Mouse (Mus musculus) liver, embryonic 16.5 days (tissue): Measurements from ENCODE around the gene Clec2d. TPM values are rescaled to one million over a fixed set of nuclear protein-coding genes. Genes with fewer than 3 reads are reported as not detected.

ENCODE experiments used
- ATAC-seq: fragments of 200-750 bp; cut with Nextera tagmentation; 2 replicates; pipeline ENCODE4 v1.8.0; 2017; ENCODE audit warnings: low read depth, mild to moderate bottlenecking, moderate number of reproducible peaks, moderate library complexity
- H3K27ac ChIP-seq: fragments of 300-500 bp; sonication (generic); 2 replicates; pipeline ENCODE4 v1.5.1; 2014; ENCODE audit warnings: mild to moderate bottlenecking, low read length
- H3K27me3 ChIP-seq: fragments of 300-500 bp; sonication (generic); 2 replicates; pipeline ENCODE4 v1.6.1; 2014; ENCODE audit warnings: low read depth, low read length, mixed read lengths; ENCODE audit not compliant: control insufficient read depth, insufficient read depth
- H3K36me3 ChIP-seq: fragments of 300-500 bp; sonication (generic); 2 replicates; pipeline ENCODE4 v1.6.1; 2014; ENCODE audit warnings: mild to moderate bottlenecking; ENCODE audit not compliant: control insufficient read depth, insufficient read depth
- H3K4me1 ChIP-seq: fragments of 300-500 bp; sonication (generic); 2 replicates; pipeline ENCODE4 v1.6.1; 2014; ENCODE audit warnings: low read depth, low read length, mixed read lengths; ENCODE audit not compliant: control insufficient read depth
- H3K4me2 ChIP-seq: fragments of 300-500 bp; sonication (generic); 2 replicates; pipeline ENCODE4 v1.6.1; 2014; ENCODE audit warnings: low read depth, low read length, mixed read lengths
- H3K4me3 ChIP-seq: fragments of 300-500 bp; sonication (generic); 2 replicates; pipeline ENCODE4 v1.5.1; 2014; ENCODE audit warnings: low read depth, mild to moderate bottlenecking, low read length
- H3K9ac ChIP-seq: fragments of 300-500 bp; sonication (generic); 2 replicates; pipeline ENCODE4 v1.6.1; 2014; ENCODE audit warnings: low read depth, low read length
- H3K9me3 ChIP-seq: fragments of 300-500 bp; sonication (generic); replicated peaks from 2 replicates; pipeline ENCODE4 v1.6.1; 2016; ENCODE audit warnings: low read length; ENCODE audit not compliant: control insufficient read depth
- WGBS: fragments of 180-500 bp; shearing (Covaris S2); extraction: QIAGEN DNeasy Blood & Tissue Kit; methylation state at CpG from one replicate; pipeline ENCODE4 v1.1.7; 2014; ENCODE audit not compliant: insufficient replicate concordance; 5-methylcytosine and 5-hydroxymethylcytosine counted together
- polyA plus RNA-seq: library from polyadenylated mRNA; unstranded; fragments of >200 nt; fragmentation: Nextera tagmentation; extraction: Ambion mirVana; gene quantifications from 2 replicates; pipeline ENCODE4 v1.2.1, GENCODE M21; 2015

Gene Clec2d
- polyA plus RNA-seq, 1 experiment from 2014 or later = 0.70 TPM

DNA sequence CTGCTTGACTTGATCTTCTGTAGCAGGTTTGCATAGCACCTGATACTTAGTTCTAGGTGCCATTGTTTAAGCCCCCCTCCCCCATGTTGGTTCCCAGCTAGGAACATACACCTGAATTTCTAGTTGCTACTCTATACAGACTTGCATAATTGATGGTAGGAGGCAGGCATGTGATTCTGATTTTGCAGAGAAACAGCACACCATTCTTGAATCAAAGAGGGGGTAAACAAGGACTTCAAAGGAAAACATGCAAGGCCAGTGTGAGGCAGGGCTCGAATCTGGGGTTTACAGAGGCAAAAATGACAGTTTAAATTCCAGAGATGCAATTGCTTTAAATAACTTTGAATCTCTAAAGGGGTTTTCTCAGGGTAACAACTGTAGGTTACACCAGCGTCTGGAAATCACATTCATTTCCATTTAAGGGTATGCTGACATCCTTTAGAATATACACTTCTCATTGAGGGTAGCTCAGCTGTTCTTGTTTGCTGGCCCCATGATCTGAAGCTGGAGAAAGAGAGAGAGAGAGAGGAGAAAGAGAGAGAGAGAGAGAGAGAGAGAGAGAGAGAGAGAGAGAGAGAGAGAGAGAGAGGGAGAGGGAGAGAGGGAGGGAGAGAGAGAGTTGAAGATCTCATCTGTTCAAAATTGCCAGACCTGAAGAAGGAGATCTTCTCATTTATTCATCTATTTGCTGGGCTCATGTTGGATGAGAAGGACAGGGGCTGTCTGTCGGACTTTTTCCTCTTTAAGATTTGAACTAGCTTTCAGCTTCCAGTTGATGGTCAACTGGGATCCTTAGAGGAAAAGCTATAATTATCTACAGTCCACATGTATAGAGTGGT lies 48.7 kb downstream of the Clec2d start:
- H3K9ac ChIP-seq = no peak overlapping the region
- 26% methylated on average over 3 of the region's 3 CpGs for WGBS
- H3K9me3 ChIP-seq = no peaks in the 10 kb centered on the region
- no peaks in the 10 kb centered on the region for H3K27me3 ChIP-seq
- peaks cover 34% of the 10 kb centered on the region for H3K4me1 ChIP-seq
- ATAC-seq = no peak
- H3K4me2 ChIP-seq = no peak overlapping the region
- peak overlapping the region; percentile 76 for H3K27ac ChIP-seq
- no peak overlapping the region for H3K4me3 ChIP-seq
- H3K36me3 ChIP-seq = no peaks in the 10 kb centered on the region

DNA sequence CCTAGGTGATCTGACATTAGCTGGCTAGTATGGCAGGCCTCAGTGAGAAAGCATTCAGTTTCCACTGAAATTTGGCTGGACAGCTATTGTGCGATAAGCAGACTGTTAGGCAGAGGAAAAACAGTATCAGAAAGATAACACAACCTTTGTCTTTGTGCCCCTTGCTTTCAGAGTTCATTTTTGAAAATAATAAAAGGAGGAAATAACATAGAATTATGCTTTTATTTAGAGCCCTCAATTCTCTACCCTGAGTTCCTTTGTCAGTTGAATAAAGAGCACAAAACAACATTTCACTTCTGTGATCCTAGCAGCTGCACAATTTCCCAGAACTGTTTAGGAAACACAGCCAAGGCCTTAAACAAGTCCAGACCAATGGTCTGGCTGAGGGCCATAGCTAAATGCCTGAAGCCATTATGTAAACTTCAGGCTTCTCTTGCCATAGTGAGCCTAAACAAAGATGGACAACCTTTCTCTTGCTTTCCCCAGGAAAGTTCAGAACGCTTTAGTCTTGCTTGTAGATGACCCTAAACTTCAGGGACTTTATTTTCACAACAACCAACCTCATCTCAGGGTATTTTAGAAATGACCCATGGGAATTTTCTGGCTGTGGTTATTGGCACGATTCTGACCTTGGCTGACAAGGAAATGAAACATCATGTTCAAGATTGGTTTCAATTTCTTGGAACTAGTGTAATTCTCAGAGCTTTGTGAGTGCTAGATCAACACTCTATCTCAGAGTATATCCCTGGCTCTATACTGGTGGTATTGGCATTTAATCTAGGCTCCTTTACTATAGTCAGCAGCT lies 49.6 kb downstream of the Clec2d start:
- peaks cover 40% of the 10 kb centered on the region for H3K4me1 ChIP-seq
- H3K27me3 ChIP-seq = no peaks in the 10 kb centered on the region
- H3K4me3 ChIP-seq = no peak overlapping the region
- H3K9ac ChIP-seq = no peak overlapping the region
- H3K9me3 ChIP-seq = no peaks in the 10 kb centered on the region
- ATAC-seq = peak; percentile 72
- WGBS = 25% methylated on average over 3 of the region's 3 CpGs
- H3K36me3 ChIP-seq = no peaks in the 10 kb centered on the region
- H3K27ac ChIP-seq = peak overlapping the region; percentile 76
- H3K4me2 ChIP-seq = no peak overlapping the region

DNA sequence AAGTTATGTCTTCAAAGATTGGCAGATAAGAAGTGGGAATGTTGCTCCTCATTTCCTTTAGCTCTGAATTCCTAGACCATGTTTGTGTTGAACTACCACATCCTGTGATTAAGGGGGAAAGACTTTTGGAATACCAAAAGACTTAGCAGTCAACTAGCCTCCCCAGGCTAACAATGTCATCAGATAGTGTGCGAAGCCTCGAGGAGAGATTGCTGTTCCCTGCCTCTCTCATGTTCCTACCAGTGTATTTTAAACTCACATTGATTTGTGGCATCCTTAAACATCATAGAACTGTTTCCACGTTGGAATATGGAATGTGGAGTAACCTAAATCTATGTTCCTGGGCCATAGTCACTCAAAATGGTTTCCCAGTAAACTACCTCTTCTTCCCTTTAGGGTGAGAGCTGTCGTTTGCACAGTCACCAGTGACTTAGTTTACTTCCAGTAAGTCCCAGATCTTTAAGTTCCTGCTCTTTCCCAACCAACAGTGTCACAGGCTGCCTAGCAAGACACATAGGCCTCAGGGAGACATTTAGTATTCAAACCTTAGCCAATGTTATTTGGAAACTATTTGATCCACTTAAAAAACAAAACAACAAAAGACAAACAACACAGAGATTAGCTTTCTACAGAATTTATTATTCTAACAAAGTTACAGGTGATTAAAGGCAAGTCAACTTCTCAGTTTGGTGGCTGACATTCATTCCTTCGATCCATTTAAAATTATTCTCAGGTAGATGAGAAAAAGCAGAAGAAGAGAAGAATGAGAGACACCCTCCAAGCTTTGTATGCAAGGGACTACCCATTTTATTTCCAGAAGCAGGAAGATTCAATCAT lies 51.8 kb downstream of the Clec2d start:
- no peak for ATAC-seq
- H3K9ac ChIP-seq = peak overlapping the region; percentile 25; the same call in 1 of the 2 replicates
- H3K27me3 ChIP-seq = no peaks in the 10 kb centered on the region
- H3K4me1 ChIP-seq = peaks cover 58% of the 10 kb centered on the region
- H3K4me2 ChIP-seq = no peak overlapping the region; the same call in 1 of the 2 replicates
- no peaks in the 10 kb centered on the region for H3K36me3 ChIP-seq
- no peaks in the 10 kb centered on the region for H3K9me3 ChIP-seq
- no peak overlapping the region for H3K4me3 ChIP-seq
- 39% methylated on average over 5 of the region's 5 CpGs for WGBS
- peak overlapping the region; percentile 84 for H3K27ac ChIP-seq

DNA sequence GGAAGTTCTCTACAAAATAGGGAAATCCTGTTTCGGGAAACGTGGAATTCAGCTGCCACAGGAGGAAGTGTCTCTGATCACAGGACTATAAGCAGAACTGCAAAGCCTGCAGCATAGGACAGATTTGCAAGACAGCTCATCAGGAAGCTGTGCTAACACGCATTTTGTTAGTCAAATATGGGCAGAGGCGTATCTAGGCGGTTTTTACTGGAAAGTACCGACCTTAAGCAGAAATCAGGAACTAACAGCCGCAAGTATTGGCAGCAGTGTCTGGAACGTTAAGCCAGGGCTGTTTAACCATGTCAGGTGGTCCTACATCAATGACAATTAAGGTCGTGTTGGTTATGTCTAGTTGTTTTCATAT lies 52.4 kb downstream of the Clec2d start:
- Histone ChIP-seq H3K9ac (peak overlapping the region; percentile 25; the same call in 1 of the 2 replicates), H3K4me1 (peaks cover 64% of the 10 kb centered on the region), H3K9me3 (no peaks in the 10 kb centered on the region), H3K27ac (peak overlapping the region; percentile 84), H3K4me3 (no peak overlapping the region), H3K27me3 (no peaks in the 10 kb centered on the region), H3K4me2 (no peak overlapping the region; the same call in 1 of the 2 replicates), H3K36me3 (no peaks in the 10 kb centered on the region)
- WGBS = 14% methylated on average over 9 of the region's 9 CpGs
- 0 out of 2 replicates have a peak, but pooled peaks have one; percentile 12 for ATAC-seq

- Histone ChIP-seq H3K9me3 (no peaks in the 10 kb centered on the region), H3K36me3 (no peaks in the 10 kb centered on the region), H3K4me1 (peaks cover 64% of the 10 kb centered on the region), H3K27ac (peak overlapping the region; percentile 84), H3K27me3 (no peaks in the 10 kb centered on the region), H3K4me2 (peak overlapping the region; percentile 8), H3K4me3 (no peak overlapping the region), H3K9ac (peak overlapping the region; percentile 27; the same call in 1 of the 2 replicates)
- WGBS = 55% methylated on average over 6 of the region's 6 CpGs
- no peak for ATAC-seq
These were observed 53.0 kb downstream of the Clec2d start for GRCm38 (mm10) chr6:129233366-129233954.

DNA sequence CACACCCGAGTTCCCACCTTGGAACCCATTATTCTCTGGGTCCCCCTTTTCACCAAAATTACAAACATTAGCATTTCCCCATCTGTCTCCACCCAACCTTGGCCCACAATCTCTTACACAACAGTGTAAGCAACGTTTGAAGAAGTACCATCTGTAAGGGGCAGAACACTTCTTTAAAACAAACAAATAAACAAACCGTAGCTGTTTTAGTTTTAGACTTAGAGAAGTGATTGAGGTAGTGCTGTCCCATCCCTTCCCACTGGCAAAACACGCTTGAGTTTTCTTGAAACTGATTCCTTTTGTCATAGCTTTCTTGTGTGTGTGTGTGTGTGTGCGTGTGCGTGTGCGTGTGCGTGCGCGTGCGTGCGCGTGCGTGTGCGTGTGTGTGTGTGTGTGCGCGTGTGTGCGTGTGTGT lies 53.5 kb downstream of the Clec2d start:
- H3K9me3 ChIP-seq = no peaks in the 10 kb centered on the region
- 71% methylated on average over 15 of the region's 18 CpGs for WGBS
- H3K9ac ChIP-seq = no peak overlapping the region
- H3K27ac ChIP-seq = peak overlapping the region; percentile 84
- ATAC-seq = no peak
- peaks cover 62% of the 10 kb centered on the region for H3K4me1 ChIP-seq
- no peaks in the 10 kb centered on the region for H3K27me3 ChIP-seq
- H3K4me2 ChIP-seq = peak overlapping the region; percentile 8; the same call in 1 of the 2 replicates
- H3K36me3 ChIP-seq = no peaks in the 10 kb centered on the region
- no peak overlapping the region for H3K4me3 ChIP-seq

- Histone ChIP-seq H3K27me3 (no peaks in the 10 kb centered on the region), H3K4me1 (peaks cover 58% of the 10 kb centered on the region), H3K4me2 (peak overlapping the region; percentile 21), H3K9ac (no peak overlapping the region), H3K4me3 (no peak overlapping the region), H3K27ac (peak overlapping the region; percentile 84), H3K9me3 (no peaks in the 10 kb centered on the region), H3K36me3 (no peaks in the 10 kb centered on the region)
- ATAC-seq = peak; percentile 25
- WGBS = 19% methylated on average over 8 of the region's 8 CpGs
These were observed 54.3 kb downstream of the Clec2d start for GRCm38 (mm10) chr6:129234456-129235360.
